Mouse (Mus musculus) hematopoietic stem cell, adult 5-6 weeks (primary cell): Measurements from ENCODE around the gene Zfp280c. TPM values are rescaled to one million over a fixed set of nuclear protein-coding genes. Genes with fewer than 3 reads are reported as not detected.

ENCODE experiments used
- ATAC-seq, 2 experiments: fragments of 125-278 bp in 1 of 2; replicated peaks in 1 of 2; 2 replicates each; pipeline ENCODE4 v1.8.0; 2016 to 2017; ENCODE audit warnings: inconsistent platforms in 2 of 2, mild to moderate bottlenecking in 2 of 2, moderate number of reproducible peaks in 2 of 2, low read depth in 1 of 2, moderate TSS enrichment in 1 of 2; ENCODE audit not compliant: low FRiP score in 2 of 2, poor library complexity in 2 of 2, severe bottlenecking in 2 of 2, insufficient read depth in 1 of 2, low TSS enrichment in 1 of 2
- total RNA-seq: library from RNA; stranded (forward); fragments of 172-1452, 232-1000 nt; gene quantifications from 2 replicates; pipeline ENCODE4 v1.2.3, GENCODE M21; 2017

Gene Zfp280c
- total RNA-seq, 1 experiment from 2014 or later: 34.3 TPM

GRCm38 (mm10) chrX:48518211-48518807 is 76.0 kb downstream of the Zfp280c start:
- peak; percentile 51 to 62; a peak in 3 of 4 replicates for ATAC-seq

GRCm38 (mm10) chrX:48513824-48514223 is 80.5 kb downstream of the Zfp280c start:
- peak in 1 of 2 experiments; percentile 11; a peak in 1 of 4 replicates for ATAC-seq

- ATAC-seq: peak; percentile 96 to 100
These were observed 81.0 kb downstream of the Zfp280c start, which contains the start of gene Aifm1 for GRCm38 (mm10) chrX:48513166-48513807. TSS of gene Aifm1 (minus strand) at chrX:48513563.

GRCm38 (mm10) chrX:48493763-48494162 is 100.5 kb downstream of the Zfp280c start:
- no peak for ATAC-seq

Other genes with a start within 250 kb of the Zfp280c start
- 18.2 and 29.5 TPM in 2 replicates for gene Elf4, start 131.4 kb downstream of the Zfp280c start, total RNA-seq
- gene Aifm1, start 80.9 kb downstream of the Zfp280c start, total RNA-seq: 64.1 and 69.9 TPM in 2 replicates
- gene Rab33a, start 75.2 kb downstream of the Zfp280c start, total RNA-seq: not detected in 2 replicates
- 8.7 and 11.8 TPM in 2 replicates for gene Slc25a14, start 28.9 kb upstream of the Zfp280c start, total RNA-seq
- not detected in 2 replicates for gene Gpr119, start 80.0 kb upstream of the Zfp280c start, total RNA-seq
- 15.2 and 22.8 TPM in 2 replicates for gene Rbmx2, start 100.5 kb upstream of the Zfp280c start, total RNA-seq